Mouse (Mus musculus): ENCODE results near the gene Ubxn11. TPM values are rescaled to one million over a fixed set of nuclear protein-coding genes. Genes with fewer than 3 reads are reported as not detected.

The Ubxn11 gene
- total RNA-seq, 4 experiments from 2014 or later: 33.5 to 51.3 (median 43.0) TPM

DNA sequence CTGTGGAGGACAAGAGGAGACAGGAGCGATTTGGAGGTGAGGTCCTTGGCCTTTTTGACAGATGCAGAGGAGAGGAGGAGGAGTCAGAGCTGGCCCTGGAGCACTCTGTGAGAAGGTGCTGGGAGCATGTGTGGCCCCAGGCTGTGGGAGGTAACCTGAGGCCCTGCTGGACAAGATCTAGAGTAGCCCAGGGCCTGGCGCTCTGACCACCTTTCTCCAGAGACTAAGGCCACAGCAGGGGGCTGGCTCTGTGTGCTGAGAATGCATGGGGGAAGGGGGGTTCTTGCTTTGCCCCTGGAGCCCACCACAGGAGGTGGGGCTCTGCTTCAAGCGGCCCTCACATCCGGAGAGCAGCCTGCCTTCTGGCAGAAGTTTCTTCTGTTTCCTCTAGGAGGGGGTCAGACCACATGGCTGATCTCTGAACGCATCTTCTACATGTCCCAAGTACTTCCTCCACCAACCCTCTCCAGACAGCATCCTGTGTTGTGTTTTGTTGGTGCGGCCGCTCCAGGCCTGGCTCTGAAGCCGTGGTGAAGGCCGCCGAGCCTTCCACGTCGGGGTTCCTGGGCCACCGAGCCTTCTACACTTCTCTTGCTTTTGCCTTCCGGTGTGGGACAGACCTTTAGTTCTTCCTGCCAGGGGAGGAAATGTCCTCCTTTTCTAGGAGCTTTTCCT lies 15.9 kb downstream of the Ubxn11 start:
- DNase-seq (ENCODE audit: low spot score in 2 of 2): no peak

DNA sequence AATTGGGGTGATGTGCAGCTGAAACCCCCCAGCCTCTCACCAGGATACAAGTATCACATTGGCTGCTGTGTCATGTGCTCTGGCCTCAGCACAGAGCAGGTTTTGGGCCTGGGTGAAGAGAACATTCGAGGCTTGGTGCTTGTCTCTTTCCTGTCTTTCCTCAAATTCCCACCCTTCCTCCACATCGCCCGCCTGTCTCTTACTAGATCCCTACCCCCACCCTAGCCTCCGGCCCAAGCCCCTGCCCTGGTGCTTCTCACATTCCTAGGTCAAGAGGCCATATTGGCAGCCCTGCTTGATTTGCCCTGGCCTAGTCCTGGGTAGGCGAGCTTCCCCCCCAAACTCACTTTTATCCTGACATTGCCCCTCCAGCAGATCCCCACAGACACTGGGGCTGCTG lies 16.7 kb downstream of the Ubxn11 start:
- DNase-seq (ENCODE audit: low spot score in 2 of 2): no peak

DNA sequence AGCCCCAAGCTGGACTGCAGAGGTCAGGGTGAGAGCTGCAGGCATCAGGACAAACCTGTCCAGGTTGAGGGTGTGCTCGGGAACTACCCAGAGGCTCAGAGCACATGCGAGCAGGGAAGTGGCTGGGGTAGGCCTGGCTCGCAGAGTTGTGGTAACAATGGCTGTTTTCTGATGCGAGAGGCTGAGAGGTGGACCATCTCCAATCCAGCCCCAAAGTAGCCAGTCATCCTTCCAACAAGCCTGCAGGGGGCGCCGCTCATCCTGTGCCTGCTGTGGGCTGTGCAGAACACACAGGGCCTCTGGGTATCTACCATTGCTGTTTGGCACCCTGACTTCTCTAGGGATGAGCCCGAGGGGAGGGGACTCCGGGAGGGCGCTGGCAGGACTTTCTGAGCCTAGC lies 17.3 kb downstream of the Ubxn11 start:
- DNase-seq (ENCODE audit: low spot score in 2 of 2): no peak

DNA sequence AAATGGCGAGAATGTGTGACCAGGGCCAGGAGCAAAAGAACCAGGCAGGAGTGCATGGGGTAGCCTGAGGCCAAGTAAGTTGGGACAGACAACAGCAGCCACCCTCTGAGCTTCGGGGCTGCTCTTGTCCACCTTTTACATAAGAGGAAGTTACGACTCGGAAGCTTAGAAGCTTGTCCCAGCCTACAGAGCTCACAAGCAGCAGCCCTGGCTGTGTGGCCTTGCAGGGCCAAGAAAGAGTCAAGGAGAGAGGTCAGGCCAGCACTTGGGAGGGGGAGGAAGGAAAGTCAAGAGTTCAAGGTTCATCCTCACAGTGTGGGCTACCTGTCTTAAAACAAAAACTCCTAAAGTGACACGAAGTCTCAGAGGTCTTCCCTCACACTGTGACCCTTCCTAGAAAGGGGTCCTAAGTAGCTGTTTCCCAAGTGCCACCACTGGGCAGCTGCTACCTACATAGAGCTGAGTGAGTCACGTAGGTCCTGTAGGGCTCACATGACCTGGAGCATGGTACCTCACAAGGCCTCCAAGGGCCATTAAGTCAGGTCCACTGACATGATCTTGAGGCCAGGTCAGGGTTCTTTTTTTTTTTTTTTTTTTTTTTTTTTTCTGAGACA lies 17.9 kb downstream of the Ubxn11 start:
- DNase-seq (ENCODE audit: low spot score in 2 of 2): no peak

DNA sequence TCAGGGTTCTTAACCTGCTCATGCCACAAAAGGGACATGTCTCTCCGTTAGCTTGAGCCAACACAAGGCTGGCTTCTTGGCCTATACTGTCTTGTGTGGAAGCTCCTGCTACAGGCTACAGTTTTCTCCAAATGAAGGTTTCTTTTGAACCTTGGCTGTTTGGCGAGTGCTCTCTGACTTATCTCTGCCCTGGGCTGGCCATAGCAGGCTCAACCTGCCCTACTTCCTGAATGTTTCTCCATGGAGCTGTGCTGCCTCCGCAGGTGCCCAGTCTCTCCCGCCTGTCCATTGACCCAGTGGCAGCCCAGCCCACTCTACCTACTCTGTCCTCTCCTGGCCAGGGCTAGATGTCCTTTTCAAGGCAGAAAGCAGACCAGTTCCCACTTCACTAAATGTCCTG lies 18.5 kb downstream of the Ubxn11 start:
- DNase-seq (ENCODE audit: low spot score in 2 of 2): no peak

DNA sequence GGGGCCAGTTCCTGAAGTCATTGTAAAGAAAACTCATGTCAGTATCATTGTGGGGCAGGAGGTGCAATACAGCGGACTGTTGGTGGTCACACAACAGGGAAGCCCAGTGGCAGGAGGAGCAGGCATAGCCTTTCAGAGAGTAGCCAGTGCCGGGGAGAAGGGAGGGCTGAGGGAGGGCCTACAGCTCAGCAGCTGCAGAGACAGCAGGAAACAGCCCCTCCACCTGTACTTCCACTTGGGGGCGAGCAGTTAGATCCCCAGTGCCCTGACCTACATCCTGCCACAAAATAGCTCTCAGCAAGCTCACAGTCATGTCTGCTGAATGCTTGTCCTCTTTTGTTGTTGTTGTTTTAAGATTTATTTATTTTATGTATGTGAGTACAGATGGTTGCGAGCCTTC lies 19.2 kb downstream of the Ubxn11 start:
- DNase-seq (ENCODE audit: low spot score in 2 of 2): no peak

DNA sequence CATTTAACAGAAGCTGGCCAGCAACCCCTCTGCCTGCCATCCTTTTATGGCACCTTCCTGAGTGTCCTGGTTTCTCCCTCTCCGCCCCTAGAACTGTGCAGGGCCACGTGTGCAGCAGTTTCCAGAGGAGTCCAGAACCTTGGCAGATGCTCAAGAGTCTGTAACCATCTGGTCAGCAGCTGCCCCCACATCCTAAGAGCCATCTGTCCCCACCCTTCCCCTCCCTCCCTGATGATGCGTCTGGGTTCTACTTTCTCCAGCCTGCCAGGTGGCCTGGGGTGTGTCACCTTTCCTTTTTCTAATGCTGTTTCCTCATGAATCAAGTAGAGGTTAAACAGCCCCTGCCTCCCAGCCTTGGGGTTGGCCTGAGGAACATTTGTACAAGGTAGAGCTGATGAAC lies 19.9 kb downstream of the Ubxn11 start:
- peak in 1 of 2 experiments; percentile 48 for DNase-seq (ENCODE audit: low spot score in 2 of 2)

DNA sequence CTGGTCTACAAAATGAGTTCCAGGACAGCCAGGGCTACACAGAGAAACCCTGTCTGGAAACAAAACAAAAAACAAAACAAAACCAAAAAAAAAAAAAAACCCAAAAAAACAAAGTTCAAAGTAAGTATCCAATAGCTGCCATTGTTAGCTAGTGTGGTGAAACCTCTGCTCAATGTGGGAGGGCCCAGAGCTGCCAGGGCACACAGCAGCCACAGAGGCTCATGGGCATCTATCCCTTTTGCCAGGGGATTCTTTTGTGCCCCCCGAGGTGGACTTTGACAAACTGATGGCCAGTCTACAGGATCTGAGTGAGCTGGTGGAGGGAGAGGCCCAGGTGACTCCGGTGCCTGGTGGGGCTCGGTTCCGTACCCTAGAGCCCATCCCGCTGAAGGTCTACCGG lies 20.8 kb downstream of the Ubxn11 start:
- DNase-seq (ENCODE audit: low spot score in 2 of 2): no peak

DNA sequence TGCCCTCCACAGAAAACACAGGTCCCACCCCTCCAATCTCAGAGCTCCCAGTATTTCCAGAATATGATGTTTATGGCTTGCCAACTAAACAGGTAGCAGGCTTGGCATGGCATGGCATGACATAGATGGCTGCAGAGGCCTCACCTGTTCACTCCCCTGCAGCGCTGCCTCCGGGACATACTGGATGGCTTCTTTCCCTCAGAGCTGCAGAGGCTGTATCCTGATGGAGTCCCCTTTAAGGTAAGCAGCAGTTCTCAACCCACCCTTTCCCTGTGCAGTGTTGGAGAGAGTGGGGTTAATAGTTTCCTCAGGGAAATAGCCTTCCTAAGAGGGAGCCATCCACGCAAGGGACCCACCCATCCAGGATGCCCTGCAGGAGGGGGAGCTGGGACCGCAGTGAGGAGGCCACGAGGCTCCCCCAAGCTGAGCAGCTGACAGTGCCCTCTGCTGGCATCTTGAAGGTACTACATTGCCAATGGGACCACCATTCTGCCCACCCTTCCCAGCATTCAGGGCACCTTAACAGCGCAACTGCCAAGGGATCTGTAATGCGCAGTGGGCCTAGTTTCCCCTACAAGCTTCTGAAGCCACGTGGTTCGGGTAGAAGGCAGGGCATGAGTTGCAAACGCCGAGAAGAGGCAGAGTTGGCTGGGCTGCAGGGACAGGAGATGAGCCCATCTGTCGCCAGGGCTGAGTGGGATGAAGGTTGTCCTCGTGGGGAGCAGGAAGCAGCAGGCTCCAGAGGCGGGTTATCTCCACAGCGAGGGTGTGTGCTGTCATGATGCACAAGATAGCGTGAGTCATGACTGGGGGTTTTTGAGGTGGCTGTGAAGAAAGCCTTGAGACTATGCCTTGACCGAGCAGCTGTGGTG lies 21.5 kb downstream of the Ubxn11 start:
- peak; percentile 70 to 95 for DNase-seq (ENCODE audit: low spot score in 2 of 2)

DNA sequence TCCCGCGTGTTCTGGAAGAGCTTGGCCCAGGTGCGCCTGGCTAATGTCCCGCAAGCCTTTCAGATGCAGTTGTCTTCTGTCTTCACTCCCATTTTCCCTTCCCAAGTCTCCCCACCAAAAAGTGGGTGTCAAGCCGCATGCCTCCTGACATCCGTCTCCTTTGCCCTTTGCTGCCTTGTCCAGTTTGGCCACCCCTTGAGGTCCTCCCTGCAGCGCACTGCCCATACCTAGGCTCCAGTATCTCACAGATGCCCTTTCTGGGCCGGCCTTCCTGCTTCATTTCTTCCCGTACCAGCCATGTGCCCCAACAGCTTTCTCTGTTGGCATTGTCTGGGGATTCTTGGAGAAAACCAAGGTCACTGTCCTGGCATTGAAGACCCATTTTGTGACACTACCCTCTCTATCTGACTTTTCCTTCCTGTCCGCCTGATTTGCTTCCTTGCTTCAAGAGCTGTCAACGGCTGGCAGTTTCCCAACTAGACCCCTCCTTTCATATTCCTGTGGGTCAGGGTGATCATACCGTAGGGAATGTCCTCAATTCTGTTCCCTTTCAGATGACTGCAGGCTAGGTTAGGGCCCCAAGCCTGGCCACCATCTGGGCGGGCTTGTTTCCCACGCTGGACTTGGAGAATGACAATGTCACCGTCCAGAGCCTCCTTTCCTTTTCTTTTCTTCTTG lies 23.2 kb downstream of the Ubxn11 start:
- DNase-seq (ENCODE audit: low spot score in 2 of 2): no peak

DNA sequence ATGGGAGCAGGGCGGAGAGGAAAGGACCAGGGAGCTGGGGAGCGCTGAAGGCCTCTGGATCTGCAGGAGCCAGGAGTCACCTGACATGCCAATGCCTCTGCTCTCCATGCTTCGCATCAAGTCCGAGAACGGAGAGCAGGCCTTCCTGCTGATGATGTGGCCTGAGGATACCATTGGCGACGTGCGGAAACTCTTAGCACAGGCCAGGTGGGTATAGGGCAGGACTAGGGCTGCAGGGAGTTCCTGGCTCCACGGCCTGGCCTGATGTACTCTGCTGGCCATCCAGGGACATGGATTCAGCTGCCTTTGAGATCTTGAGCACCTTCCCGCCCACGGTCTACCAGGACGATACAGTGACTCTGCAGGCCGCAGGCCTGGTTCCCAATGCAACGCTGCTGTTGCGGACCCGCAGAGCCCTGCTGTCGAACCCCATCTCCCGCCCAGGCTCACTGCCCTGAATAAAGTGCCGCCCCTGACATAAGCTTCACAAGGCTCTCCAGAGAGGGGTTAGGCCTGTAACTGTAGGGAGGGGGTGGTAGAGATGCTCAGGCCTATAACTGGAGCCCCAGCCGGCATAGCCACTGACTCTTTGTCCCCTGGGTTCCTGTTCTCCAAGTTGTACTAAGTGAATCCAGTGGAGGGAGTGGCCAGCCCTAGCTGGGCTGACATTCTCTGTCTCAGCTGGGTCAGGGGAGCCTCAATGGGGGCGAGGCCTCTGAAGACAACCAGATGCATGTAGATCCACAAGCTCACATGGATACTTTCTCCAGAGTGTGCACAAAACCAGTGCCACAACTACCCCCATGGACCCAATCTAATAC lies 24.1 kb downstream of the Ubxn11 start:
- DNase-seq (ENCODE audit: low spot score in 2 of 2): peak in 1 of 2 experiments; percentile 43

DNA sequence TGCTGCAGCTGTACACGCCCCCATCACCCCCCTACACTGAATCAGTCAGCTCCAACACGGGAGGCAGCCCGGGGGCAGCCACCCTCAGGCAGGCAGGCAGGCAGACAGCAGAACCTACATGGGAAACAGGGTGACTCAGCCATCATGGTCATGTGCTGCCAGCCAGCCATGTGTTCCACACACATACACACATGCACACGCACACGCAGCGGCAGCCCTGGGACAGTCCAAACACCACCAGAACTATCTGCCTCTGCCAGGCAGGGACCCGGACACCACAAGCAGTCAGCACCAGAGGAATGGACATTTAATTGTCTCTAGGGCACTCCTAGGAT lies 24.7 kb downstream of the Ubxn11 start:
- DNase-seq (ENCODE audit: low spot score in 2 of 2): peak in 1 of 2 experiments; percentile 92

DNA sequence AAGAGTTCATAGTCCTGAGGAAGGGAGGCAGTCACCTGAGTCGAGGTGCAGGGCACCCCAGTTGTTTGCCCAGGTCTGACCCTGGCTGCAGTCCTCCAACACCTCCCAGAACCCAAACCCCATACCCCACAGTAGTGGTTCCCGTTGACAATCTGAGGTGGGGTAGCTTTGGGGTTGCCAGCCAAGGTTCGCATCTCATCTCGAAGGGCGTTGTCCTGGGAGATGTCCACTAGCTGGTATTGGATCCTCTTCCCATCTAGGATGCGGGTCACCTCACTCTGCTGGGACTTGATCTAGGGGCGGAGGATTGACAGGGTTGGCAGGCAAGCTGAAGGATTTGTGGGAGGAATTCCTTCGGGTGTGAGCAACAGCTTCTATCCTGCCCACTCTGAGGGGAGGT lies 25.4 kb downstream of the Ubxn11 start:
- DNase-seq (ENCODE audit: low spot score in 2 of 2): no peak

DNA sequence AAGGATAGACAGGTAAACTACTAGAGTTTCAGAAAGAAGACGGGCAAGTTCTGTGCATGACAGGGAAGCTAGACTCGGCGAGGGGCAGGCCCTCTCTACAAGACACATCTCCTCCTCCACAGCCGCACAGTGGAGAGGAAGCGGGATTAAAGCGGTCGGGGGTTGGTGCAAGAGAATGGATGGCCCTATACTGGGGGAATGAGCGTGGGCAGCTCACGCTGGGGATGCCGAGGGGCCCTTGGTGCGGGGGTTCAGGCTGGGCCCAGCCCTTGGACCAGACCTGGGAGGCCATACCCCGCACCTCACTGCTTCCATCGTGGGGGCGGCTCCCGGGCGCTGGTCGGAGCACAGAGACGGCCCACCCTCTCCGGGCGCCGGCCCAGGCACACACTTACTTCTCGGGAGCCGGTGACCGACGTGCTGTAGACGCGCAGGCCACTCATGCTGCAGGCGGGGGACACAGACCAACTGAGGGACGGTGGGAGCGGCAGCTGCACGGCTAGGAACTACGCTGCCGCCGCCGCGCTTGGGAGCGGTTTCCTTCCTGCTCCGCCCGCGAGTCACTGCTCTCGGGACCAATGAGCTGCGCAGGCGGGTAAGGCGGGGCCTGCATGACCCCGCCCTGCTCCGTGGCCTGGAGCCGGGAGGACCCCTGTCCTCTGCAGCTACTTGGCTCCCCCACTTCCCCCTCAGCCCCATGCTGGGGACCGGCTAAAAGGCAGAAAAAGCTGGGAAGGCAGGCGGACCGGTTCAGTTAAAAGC lies 26.0 kb downstream of the Ubxn11 start, which contains the start of gene Sh3bgrl3:
TSS of gene Sh3bgrl3 (minus strand) at position 569 of the 762 bp plus-strand sequence.
- peak; percentile 81 to 86 for DNase-seq (ENCODE audit: low spot score in 2 of 2)

DNA sequence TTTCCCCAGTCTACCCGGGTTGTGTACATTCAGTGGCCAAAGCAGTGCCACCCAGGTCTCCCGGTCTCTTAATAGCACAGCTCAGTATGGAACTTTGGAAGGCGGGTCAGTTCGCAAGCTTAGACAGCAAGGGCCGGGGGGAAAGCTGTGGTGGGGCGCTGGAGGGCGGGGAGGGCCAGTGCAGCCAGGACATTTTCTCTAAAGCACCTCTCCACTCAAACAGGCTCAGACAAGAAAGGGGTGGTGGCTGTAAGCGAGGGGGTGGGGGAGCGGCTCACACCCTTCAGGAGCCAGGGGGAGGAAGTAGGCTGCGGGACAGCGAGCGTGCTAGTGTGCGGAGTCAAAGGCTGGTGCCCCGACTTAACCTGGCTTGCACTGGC lies 26.6 kb downstream of the Ubxn11 start:
- no peak for DNase-seq (ENCODE audit: low spot score in 2 of 2)

DNA sequence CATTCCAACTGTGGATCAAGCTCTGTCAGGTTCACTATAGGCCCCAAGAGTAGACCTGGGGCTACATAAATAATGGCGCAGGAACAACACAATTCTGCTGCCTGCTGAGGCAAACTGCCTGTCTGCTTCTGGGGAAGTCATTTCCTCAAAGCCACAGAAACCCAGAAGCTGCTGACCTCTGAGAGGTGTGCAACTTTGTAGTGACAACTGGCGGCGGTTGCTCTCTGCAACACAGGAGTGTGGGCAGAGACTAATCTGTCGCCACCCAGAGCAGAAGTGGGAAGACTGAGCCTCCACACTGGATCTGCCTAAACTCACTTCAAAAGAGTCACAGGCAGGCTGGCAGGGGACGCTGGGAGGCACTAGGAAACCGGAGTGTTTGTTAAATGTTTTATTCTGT lies 27.1 kb downstream of the Ubxn11 start:
- DNase-seq (ENCODE audit: low spot score in 2 of 2): no peak

DNA sequence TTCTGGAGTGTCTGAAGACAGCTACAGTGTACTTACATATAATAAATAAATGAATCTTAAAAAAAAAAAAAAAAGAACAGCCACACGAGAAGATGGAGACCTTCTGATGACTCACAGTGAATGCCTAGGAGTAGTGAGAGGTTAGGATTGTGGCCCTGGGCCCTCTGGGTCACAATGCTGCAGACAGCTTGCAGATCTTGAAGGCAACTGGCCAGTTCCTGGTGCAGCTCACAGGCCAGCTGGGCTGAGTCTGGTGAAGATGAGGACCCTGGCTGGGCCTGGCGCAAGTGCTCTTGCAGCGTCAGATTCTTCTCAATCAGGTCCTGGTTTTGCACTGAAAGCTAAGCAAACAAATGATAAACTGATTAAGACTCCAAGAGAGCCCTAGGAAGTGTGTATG lies 29.7 kb downstream of the Ubxn11 start:
- DNase-seq (ENCODE audit: low spot score in 2 of 2): no peak

DNA sequence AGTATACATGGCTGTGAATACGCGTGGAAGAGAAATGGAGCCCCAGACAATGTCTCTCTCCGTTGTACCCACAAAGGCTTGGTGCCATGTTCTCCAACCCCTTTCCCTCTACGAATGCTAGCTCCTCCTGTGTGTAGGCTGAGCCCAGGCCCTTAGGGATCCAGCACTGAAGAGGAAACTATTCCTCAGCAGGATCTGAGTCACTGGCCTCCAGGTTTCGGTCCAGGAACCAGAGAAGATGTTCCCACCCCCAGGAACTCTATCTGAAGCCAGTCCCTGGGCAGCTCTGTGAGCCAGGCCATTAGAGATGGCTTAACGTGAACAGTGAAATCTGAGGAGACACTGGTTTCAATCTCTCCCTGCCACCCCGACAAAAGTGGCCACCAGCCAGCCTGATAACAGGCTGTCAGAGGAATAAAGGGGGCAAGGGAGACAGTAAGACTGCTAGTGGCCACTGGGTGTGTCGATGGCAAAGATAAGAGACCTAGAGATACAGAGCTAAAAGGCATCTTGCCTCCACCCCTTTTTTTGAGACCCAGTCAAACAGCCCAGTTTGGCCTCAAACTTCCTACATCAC lies 30.2 kb downstream of the Ubxn11 start:
- no peak for DNase-seq (ENCODE audit: low spot score in 2 of 2)

DNA sequence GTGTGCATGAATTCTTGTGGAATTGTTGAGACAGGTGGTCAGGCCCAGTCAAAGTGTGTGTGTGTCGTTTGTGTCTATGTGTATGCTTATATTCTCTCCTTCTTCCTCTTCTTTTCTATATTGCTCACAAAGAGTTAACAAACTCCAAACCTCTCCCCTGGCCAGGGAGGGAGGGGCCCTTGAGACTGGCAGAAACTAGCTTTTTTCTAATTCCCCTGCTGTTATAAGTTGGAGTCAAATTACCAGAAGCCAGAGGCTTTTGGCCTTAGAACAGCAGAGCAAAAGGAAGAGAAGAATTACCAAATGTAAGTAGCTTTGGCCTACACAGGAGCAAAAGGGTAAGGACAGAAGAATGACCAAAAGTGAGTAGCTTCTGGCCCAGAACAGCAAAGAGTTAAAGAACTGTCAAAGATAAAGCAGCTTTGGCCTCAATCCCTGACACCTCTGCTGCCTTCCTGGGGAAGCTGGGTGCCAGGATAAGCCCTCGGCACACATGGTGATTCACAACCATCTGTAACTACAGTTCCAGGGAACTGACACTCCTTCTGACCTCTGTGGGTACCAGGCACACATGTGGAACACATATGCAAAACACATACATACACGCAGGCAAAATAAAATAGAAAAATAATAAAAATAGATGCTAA lies 34.0 kb downstream of the Ubxn11 start:
- no peak for DNase-seq (ENCODE audit: low spot score in 2 of 2)
